Mouse (Mus musculus) stomach, adult 2 months (tissue): ENCODE results near the gene Pkp3. TPM values are rescaled to one million over a fixed set of nuclear protein-coding genes. Genes with fewer than 3 reads are reported as not detected.

Experiments
- polyA plus RNA-seq: library from polyadenylated mRNA; depleted of rRNA; stranded (reverse); fragments of >200 nt; gene quantifications from 2 replicates; pipeline ENCODE4 v1.2.3, GENCODE M21; 2012; rRNA removed

The Pkp3 gene
- polyA plus RNA-seq, result 87.1 and 93.8 TPM in 2 replicates

DNA sequence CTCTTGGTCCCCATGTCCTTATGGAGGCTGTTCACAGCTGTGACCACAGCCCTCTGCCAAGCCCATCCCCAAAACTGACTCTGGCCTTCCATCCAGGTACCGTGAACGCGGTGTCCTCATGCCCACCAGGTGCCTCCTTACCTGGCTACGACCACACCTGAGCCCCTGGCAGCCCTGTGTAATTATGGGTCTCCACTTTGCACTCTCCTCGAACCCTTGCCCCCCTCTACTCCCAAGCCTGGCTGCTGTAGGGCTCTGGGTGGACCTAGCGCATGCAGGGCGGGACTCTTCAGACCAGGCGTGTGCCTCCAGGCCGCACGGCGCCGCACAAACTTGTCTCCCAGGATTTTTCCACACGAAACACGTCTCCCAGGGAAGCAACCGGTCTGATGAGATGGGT, at the start of gene Pkp3:
Gene Pkp3, plus strand, starts transcription at position 378 of the 400 bp plus-strand sequence.

GRCm38 (mm10) chr7:141028831-141029230, 49.2 kb upstream of the Pkp3 start, which contains the start of gene Gm17387:
Gene Gm17387, plus strand, starts transcription at chr7:141029131.

GRCm38 (mm10) chr7:141060426-141061242, 17.4 kb upstream of the Pkp3 start, which contains the start of gene B4galnt4:
Gene B4galnt4, plus strand, starts transcription at chr7:141061104.

GRCm38 (mm10) chr7:141099911-141100691, 22.1 kb downstream of the Pkp3 start, which contains the start of gene Sigirr:
Gene Sigirr, minus strand, starts transcription at chr7:141100572.

GRCm38 (mm10) chr7:141117636-141118035, 39.6 kb downstream of the Pkp3 start, which contains the start of gene Ano9:
Gene Ano9, minus strand, starts transcription at chr7:141117806.

GRCm38 (mm10) chr7:141122245-141122644, 44.2 kb downstream of the Pkp3 start, which contains the start of gene Ptdss2:
Gene Ptdss2, plus strand, starts transcription at chr7:141122382.

Other genes with a start within 250 kb of the Pkp3 start
- gene Urah, start 243.2 kb upstream of the Pkp3 start, polyA plus RNA-seq, result 24.9 and 25.9 TPM in 2 replicates
- not detected in 2 replicates for gene Scgb1c1, start 232.7 kb upstream of the Pkp3 start, polyA plus RNA-seq
- gene Odf3, start 230.4 kb upstream of the Pkp3 start, polyA plus RNA-seq, result not detected in 2 replicates
- not detected in 2 replicates for gene Gm45785, start 221.9 kb upstream of the Pkp3 start, polyA plus RNA-seq
- gene Ric8a, start 221.3 kb upstream of the Pkp3 start, polyA plus RNA-seq, result 38.8 and 38.9 TPM in 2 replicates
- gene Bet1l, start 220.6 kb upstream of the Pkp3 start, polyA plus RNA-seq, result 7.5 and 8.6 TPM in 2 replicates
- gene Psmd13, start 196.2 kb upstream of the Pkp3 start, polyA plus RNA-seq, result 26.4 and 30.2 TPM in 2 replicates
- 12.7 and 14.2 TPM in 2 replicates for gene Sirt3, start 195.9 kb upstream of the Pkp3 start, polyA plus RNA-seq
- 24.9 and 30.2 TPM in 2 replicates for gene Cox8b, start 177.8 kb upstream of the Pkp3 start, polyA plus RNA-seq
- gene Nlrp6, start 157.3 kb upstream of the Pkp3 start, polyA plus RNA-seq, result 0.08 and 0.19 TPM in 2 replicates
- 13.5 and 15.5 TPM in 2 replicates for gene Pgghg, start 136.8 kb upstream of the Pkp3 start, polyA plus RNA-seq
- 0.67 and 1.3 TPM in 2 replicates for gene Ifitm5, start 127.9 kb upstream of the Pkp3 start, polyA plus RNA-seq
- gene Gm45717, start 122.3 kb upstream of the Pkp3 start, polyA plus RNA-seq, result not detected in 2 replicates
- gene Ifitm2, start 122.2 kb upstream of the Pkp3 start, polyA plus RNA-seq, result 255 and 272 TPM in 2 replicates
- gene Ifitm1, start 111.0 kb upstream of the Pkp3 start, polyA plus RNA-seq, result 46.7 and 48.2 TPM in 2 replicates
- gene Ifitm3, start 67.4 kb upstream of the Pkp3 start, polyA plus RNA-seq, result 83.2 and 93.7 TPM in 2 replicates
- gene Ifitm6, start 60.3 kb upstream of the Pkp3 start, polyA plus RNA-seq, result 0.83 and 1.1 TPM in 2 replicates
- not detected in 2 replicates for gene Gm17387, start 49.1 kb upstream of the Pkp3 start, polyA plus RNA-seq
- gene B4galnt4, start 17.1 kb upstream of the Pkp3 start, polyA plus RNA-seq, result 1.2 and 1.6 TPM in 2 replicates
- 18.7 and 23.0 TPM in 2 replicates for gene Sigirr, start 22.4 kb downstream of the Pkp3 start, polyA plus RNA-seq
- 18.4 and 22.0 TPM in 2 replicates for gene Ano9, start 39.6 kb downstream of the Pkp3 start, polyA plus RNA-seq
- gene Ptdss2, start 44.2 kb downstream of the Pkp3 start, polyA plus RNA-seq, result 9.4 and 13.8 TPM in 2 replicates
- gene Rnh1, start 94.6 kb downstream of the Pkp3 start, polyA plus RNA-seq, result 80.4 and 88.4 TPM in 2 replicates
- gene Hras, start 115.8 kb downstream of the Pkp3 start, polyA plus RNA-seq, result 44.2 and 44.7 TPM in 2 replicates
- 2.5 and 2.6 TPM in 2 replicates for gene Lrrc56, start 115.9 kb downstream of the Pkp3 start, polyA plus RNA-seq
- gene Lmntd2, start 135.9 kb downstream of the Pkp3 start, polyA plus RNA-seq, result 3.7 and 6.7 TPM in 2 replicates
- gene Rassf7, start 137.6 kb downstream of the Pkp3 start, polyA plus RNA-seq, result 85.9 and 98.2 TPM in 2 replicates
- gene Phrf1, start 150.6 kb downstream of the Pkp3 start, polyA plus RNA-seq, result 15.5 and 16.7 TPM in 2 replicates
- gene Irf7, start 188.3 kb downstream of the Pkp3 start, polyA plus RNA-seq, result 43.3 and 72.0 TPM in 2 replicates
- gene Cdhr5, start 198.6 kb downstream of the Pkp3 start, polyA plus RNA-seq, result 1.7 and 3.0 TPM in 2 replicates
- gene Sct, start 200.9 kb downstream of the Pkp3 start, polyA plus RNA-seq, result 0.56 and 1.6 TPM in 2 replicates
- gene Drd4, start 213.8 kb downstream of the Pkp3 start, polyA plus RNA-seq, result not detected in 2 replicates
- 10.8 and 14.7 TPM in 2 replicates for gene Deaf1, start 249.5 kb downstream of the Pkp3 start, polyA plus RNA-seq
- 8.8 and 10.4 TPM in 2 replicates for gene Tmem80, start 249.5 kb downstream of the Pkp3 start, polyA plus RNA-seq